Mouse (Mus musculus): ENCODE measurements around the gene Avpr1a.

Gene Avpr1a

GRCm38 (mm10) chr10:122447861-122448716 is at the start of gene Avpr1a:
Avpr1a (plus strand) TSS chr10:122448499.
- in situ Hi-C loops (cut with MseI, MboI), result loop anchor here in 1 of 2 experiments (25.0 kb wide), 1 partner anchor 336 kb away; no protein-coding TSS in a partner anchor

GRCm38 (mm10) chr10:122402270-122402669 is 46.0 kb upstream of the Avpr1a start:
- in situ Hi-C loops (cut with MseI, MboI), result no loop called here

GRCm38 (mm10) chr10:122406333-122406732 is 42.0 kb upstream of the Avpr1a start:
- in situ Hi-C loops (cut with MseI, MboI), result no loop called here

- in situ Hi-C loops (cut with MseI, MboI), result no loop called here
These were observed 39.4 kb upstream of the Avpr1a start for GRCm38 (mm10) chr10:122408697-122409409.

- in situ Hi-C loops (cut with MseI, MboI), result no loop called here
These were observed 37.5 kb upstream of the Avpr1a start for GRCm38 (mm10) chr10:122410791-122411190.

- in situ Hi-C loops (cut with MseI, MboI), result loop anchor here in 1 of 2 experiments (25.0 kb wide), 1 partner anchor 320 kb away; no protein-coding TSS in a partner anchor
These were observed 15.6 kb upstream of the Avpr1a start for GRCm38 (mm10) chr10:122432690-122433089.

- in situ Hi-C loops (cut with MseI, MboI), result loop anchor here in 1 of 2 experiments (25.0 kb wide), 1 partner anchor 335 kb away; no protein-coding TSS in a partner anchor
These were observed 1.0 kb upstream of the Avpr1a start for GRCm38 (mm10) chr10:122447275-122447674.

GRCm38 (mm10) chr10:122448717-122449611 is 665 bp downstream of the Avpr1a start:
- in situ Hi-C loops (cut with MseI, MboI), result loop anchor here in 1 of 2 experiments (25.0 kb wide), 1 partner anchor 337 kb away; no protein-coding TSS in a partner anchor

GRCm38 (mm10) chr10:122449856-122450255 is 1.6 kb downstream of the Avpr1a start:
- in situ Hi-C loops (cut with MseI, MboI), result loop anchor here in 1 of 2 experiments (25.0 kb wide), 1 partner anchor 338 kb away; no protein-coding TSS in a partner anchor

- in situ Hi-C loops (cut with MseI, MboI), result no loop called here
These were observed 5.2 kb downstream of the Avpr1a start for GRCm38 (mm10) chr10:122453466-122453865.

- in situ Hi-C loops (cut with MseI, MboI), result no loop called here
These were observed 7.5 kb downstream of the Avpr1a start for GRCm38 (mm10) chr10:122455793-122456192.

- in situ Hi-C loops (cut with MseI, MboI), result no loop called here
These were observed 28.5 kb downstream of the Avpr1a start for GRCm38 (mm10) chr10:122476846-122477245.

GRCm38 (mm10) chr10:122498551-122498950 is 50.3 kb downstream of the Avpr1a start:
- in situ Hi-C loops (cut with MseI, MboI), result no loop called here

GRCm38 (mm10) chr10:122499306-122499705 is 51.0 kb downstream of the Avpr1a start:
- in situ Hi-C loops (cut with MseI, MboI), result no loop called here

Measured in mouse trophoblast stem cell (cell line).